Mouse (Mus musculus): ENCODE data around the gene Klf1. TPM values are rescaled to one million over a fixed set of nuclear protein-coding genes. Genes with fewer than 3 reads are reported as not detected.

Klf1 gene
- polyA plus RNA-seq, 1 experiment from 2014 or later = 0.51 TPM

DNA sequence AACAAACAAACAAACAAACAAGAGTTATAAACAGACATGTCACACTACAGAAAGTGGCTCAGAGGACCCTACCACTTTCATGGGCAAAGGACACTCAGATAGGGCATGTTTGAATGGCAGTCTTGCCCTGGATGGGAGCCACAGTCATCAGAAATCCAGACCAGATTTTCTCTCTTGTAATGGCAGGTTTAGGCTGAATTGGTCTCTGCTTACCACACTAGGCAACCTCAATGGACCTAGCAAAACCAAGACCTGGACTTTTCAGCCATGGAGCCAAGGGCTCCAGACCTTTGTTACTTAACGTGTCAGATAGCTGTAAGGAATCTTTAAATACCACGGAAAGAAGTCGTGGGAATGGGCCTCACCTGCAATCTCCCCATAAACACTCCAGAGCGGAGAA lies 42.0 kb downstream of the Klf1 start:
- Histone ChIP-seq H3K9me3 (ENCODE audit: control insufficient read depth, low read length) (no peaks in the 10 kb centered on the region), H3K4me1 (replicated peaks; ENCODE audit: control insufficient read depth, insufficient read depth) (no peaks in the 10 kb centered on the region), H3K36me3 (ENCODE audit: control insufficient read depth, insufficient read depth, low read length) (no peaks in the 10 kb centered on the region), H3K4me2 (replicated peaks; ENCODE audit: low read depth) (no peak overlapping the region), H3K27ac (replicated peaks) (no peak overlapping the region), H3K27me3 (ENCODE audit: control insufficient read depth, insufficient read depth, low read length) (peaks cover 15% of the 10 kb centered on the region; the same call in 1 of the 2 replicates), H3K4me3 (ENCODE audit: low read depth, low read length) (no peak overlapping the region), H3K9ac (ENCODE audit: low read length) (no peak overlapping the region)
- ATAC-seq (ENCODE audit: low FRiP score, low TSS enrichment) (no peak), DNase-seq (ENCODE audit: low spot score) (no peak)
- TF ChIP-seq CTCF (IDR thresholded peaks at IDR 0.05; ENCODE audit: low read depth) (no peak), EP300 (optimal IDR thresholded peaks at IDR 0.05) (no peak)
- WGBS = 24% methylated on average over 4 of the region's 4 CpGs

DNA sequence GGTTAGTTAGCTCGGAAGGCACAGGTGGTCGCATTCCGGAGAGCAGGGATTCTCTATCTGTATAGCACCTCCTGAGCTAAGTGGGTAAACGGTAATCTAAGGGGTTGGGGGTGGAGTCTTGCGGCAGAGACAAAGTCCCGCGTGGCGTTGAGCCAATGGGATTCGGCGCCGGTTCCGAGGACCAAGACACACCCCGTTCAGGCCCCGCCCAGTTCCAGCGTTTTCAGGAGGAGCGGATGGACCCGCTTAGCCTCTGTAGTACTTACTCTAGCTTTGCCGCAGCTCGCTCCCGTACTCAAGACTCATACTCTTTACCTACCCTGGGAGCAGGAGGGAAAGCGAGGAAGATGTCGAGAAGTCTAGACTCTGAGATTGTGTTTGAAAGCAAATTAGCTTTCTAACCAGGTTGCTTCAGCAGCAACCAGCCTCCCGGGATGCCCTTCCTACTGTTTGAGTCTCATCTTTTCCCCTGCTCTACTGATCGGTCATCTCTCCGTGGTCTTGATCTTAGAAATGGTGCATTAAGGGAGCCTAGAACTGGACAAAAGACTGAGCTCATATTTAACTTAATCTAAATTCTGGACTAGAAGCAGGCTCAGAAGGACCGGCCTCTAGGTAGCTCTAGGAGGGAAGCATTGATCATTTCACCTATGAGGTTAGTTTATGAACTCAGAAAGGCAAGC lies 42.9 kb downstream of the Klf1 start:
- no peak overlapping the region; the same call in 1 of the 2 replicates for H3K4me3 ChIP-seq (ENCODE audit: low read depth, low read length)
- H3K4me1 ChIP-seq (replicated peaks; ENCODE audit: control insufficient read depth, insufficient read depth) = no peaks in the 10 kb centered on the region
- ATAC-seq (ENCODE audit: low FRiP score, low TSS enrichment) (no peak), DNase-seq (ENCODE audit: low spot score) (peak; percentile 62)
- no peak overlapping the region for H3K9ac ChIP-seq (ENCODE audit: low read length)
- H3K36me3 ChIP-seq (ENCODE audit: control insufficient read depth, insufficient read depth, low read length) = no peaks in the 10 kb centered on the region
- H3K9me3 ChIP-seq (ENCODE audit: control insufficient read depth, low read length) = no peaks in the 10 kb centered on the region
- H3K27ac ChIP-seq (replicated peaks) = no peak overlapping the region
- H3K27me3 ChIP-seq (ENCODE audit: control insufficient read depth, insufficient read depth, low read length) = peaks cover 15% of the 10 kb centered on the region; the same call in 1 of the 2 replicates
- TF ChIP-seq EP300 (optimal IDR thresholded peaks at IDR 0.05) (no peak), CTCF (IDR thresholded peaks at IDR 0.05; ENCODE audit: low read depth) (no peak)
- no peak overlapping the region for H3K4me2 ChIP-seq (replicated peaks; ENCODE audit: low read depth)
- WGBS = 3% methylated on average over 26 of the region's 26 CpGs

DNA sequence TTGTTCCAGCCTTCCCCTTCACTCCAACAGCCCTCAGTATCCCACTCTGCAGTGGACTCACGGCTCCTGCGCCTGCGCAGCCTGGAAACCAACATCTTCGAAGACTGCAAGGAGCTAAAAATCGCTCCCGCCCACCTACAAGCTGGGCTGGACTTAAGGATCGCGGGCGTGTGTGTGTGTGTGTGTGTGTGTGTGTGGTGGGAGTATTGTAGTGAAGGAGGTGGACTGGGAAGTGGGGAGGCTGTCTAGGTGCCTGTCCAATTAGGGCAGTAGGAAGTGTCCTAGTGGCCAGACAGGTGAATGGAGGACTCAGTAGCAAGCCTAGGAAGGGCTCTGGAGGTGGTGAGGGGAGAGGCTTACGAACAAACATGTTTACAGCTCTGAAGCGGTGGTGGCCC lies 43.5 kb downstream of the Klf1 start:
- ATAC-seq (ENCODE audit: low FRiP score, low TSS enrichment) (peak; percentile 44; the same call in 1 of the 2 replicates), DNase-seq (ENCODE audit: low spot score) (no peak)
- Histone ChIP-seq H3K4me3 (ENCODE audit: low read depth, low read length) (peak overlapping the region; percentile 37; the same call in 1 of the 2 replicates), H3K4me2 (replicated peaks; ENCODE audit: low read depth) (no peak overlapping the region), H3K4me1 (replicated peaks; ENCODE audit: control insufficient read depth, insufficient read depth) (no peaks in the 10 kb centered on the region), H3K27me3 (ENCODE audit: control insufficient read depth, insufficient read depth, low read length) (peaks cover 15% of the 10 kb centered on the region; the same call in 1 of the 2 replicates), H3K27ac (replicated peaks) (no peak overlapping the region), H3K36me3 (ENCODE audit: control insufficient read depth, insufficient read depth, low read length) (no peaks in the 10 kb centered on the region), H3K9ac (ENCODE audit: low read length) (no peak overlapping the region), H3K9me3 (ENCODE audit: control insufficient read depth, low read length) (no peaks in the 10 kb centered on the region)
- 10% methylated on average over 11 of the region's 11 CpGs for WGBS
- TF ChIP-seq EP300 (optimal IDR thresholded peaks at IDR 0.05) (no peak), CTCF (IDR thresholded peaks at IDR 0.05; ENCODE audit: low read depth) (no peak)

DNA sequence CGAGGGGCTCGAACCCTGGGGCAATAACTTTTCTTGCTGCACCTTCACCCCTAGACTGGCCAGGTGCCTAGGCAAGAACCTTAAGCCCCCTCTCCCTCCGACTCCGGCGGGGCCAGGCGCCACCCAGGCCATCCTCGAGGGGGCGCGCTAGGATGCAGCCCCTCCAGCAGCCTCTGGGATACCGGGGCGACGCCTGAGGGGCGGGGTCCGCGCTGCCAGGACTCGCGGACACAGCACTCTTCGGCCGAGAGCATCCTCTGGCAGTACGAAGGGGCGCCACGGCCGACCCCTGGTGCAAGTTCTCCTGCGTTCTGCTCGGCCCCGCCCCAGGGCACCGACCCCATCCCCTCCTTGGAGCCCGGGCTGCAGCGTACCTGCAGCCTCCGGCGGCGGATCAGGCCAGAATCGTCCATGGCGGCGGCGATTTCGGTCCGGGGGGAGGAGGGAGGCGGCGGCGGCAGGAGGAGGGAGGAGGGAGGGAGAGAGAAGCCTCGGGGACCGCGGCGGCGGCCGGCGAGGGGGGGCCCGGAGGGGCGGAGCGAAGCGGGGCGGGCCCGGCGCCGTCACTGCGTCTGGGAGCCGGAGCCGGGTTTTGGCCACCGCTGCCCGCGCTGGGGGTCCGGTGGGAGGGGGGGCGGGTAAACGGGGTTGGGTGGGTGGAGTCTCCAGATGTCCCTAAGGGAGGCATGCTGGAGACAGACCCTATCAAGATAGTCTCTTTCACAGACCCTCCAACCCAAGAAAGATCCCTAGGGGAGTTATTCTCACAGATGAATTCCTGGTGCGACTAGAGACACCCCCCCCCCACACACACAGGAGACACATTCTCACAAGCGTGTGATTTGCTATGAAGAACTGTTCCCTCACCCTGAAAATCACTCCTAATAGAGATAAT lies 44.2 kb downstream of the Klf1 start:
- Histone ChIP-seq H3K9me3 (ENCODE audit: control insufficient read depth, low read length) (no peaks in the 10 kb centered on the region), H3K4me2 (replicated peaks; ENCODE audit: low read depth) (peak overlapping the region; percentile 56), H3K4me3 (ENCODE audit: low read depth, low read length) (peak overlapping the region; percentile 37), H3K27me3 (ENCODE audit: control insufficient read depth, insufficient read depth, low read length) (peaks cover 15% of the 10 kb centered on the region; the same call in 1 of the 2 replicates), H3K27ac (replicated peaks) (no peak overlapping the region), H3K36me3 (ENCODE audit: control insufficient read depth, insufficient read depth, low read length) (no peaks in the 10 kb centered on the region), H3K9ac (ENCODE audit: low read length) (no peak overlapping the region), H3K4me1 (replicated peaks; ENCODE audit: control insufficient read depth, insufficient read depth) (no peaks in the 10 kb centered on the region)
- ATAC-seq (ENCODE audit: low FRiP score, low TSS enrichment) (peak; percentile 35), DNase-seq (ENCODE audit: low spot score) (no peak)
- TF ChIP-seq CTCF (IDR thresholded peaks at IDR 0.05; ENCODE audit: low read depth) = peak; percentile 25; the same call in 1 of the 2 replicates
- TF ChIP-seq EP300 (optimal IDR thresholded peaks at IDR 0.05) = no peak
- under 1% methylated on average over 26 of the region's 67 CpGs for WGBS

DNA sequence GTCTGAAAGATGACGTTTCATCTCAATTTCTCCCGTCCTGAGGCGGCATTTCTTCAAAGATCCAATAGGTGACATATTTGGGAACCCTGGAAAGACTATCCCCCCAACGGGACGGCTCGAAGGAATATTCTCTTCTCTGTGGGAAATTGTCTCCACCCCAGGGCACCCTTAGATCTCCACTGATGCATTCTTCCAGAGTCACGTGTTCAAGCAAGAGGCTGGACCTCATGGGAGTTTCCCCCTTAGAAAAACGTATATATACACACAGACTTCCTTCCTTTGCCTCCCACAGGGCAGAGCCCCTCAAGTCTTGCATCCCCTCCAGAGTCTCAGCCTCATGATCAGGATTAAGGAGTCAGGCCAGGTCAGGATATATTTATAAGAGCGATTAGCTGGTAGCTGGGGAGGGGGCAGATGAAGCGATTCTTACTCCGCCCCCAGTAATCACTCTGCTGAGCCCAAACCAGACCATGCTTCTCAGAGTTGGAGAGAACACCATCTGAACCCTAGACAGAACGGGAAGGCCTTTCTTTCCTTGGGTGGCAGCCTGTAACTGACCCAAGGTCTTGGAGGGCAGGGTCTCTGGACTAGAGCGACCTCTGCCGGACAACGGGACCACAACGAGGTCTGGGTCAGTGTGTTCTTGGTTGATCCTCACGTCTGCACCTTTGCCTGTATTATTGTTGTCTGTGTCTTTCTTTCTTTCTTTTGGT lies 45.0 kb downstream of the Klf1 start, which contains the start of gene Rtbdn:
Gene Rtbdn, plus strand, starts transcription at position 464 of the 713 bp plus-strand sequence.
- DNase-seq (ENCODE audit: low spot score) = no peak
- Histone ChIP-seq H3K9me3 (ENCODE audit: control insufficient read depth, low read length) (no peaks in the 10 kb centered on the region), H3K9ac (ENCODE audit: low read length) (no peak within 1 kb of the TSS), H3K4me3 (ENCODE audit: low read depth, low read length) (peak within 1 kb of the TSS; percentile 37), H3K27ac (replicated peaks) (no peak within 1 kb of the TSS), H3K4me2 (replicated peaks; ENCODE audit: low read depth) (peak within 1 kb of the TSS; percentile 56), H3K27me3 (ENCODE audit: control insufficient read depth, insufficient read depth, low read length) (peaks cover 15% of the 10 kb centered on the region; the same call in 1 of the 2 replicates), H3K4me1 (replicated peaks; ENCODE audit: control insufficient read depth, insufficient read depth) (no peaks in the 10 kb centered on the region), H3K36me3 (ENCODE audit: control insufficient read depth, insufficient read depth, low read length) (no peaks in the 10 kb centered on the region)
- 0 out of 2 replicates have a peak, but pooled peaks have one; percentile 6 for ATAC-seq (ENCODE audit: low FRiP score, low TSS enrichment)
- 10% methylated on average over 17 of the region's 17 CpGs for WGBS
- peak; percentile 51 for TF ChIP-seq CTCF (IDR thresholded peaks at IDR 0.05; ENCODE audit: low read depth)
- TF ChIP-seq EP300 (optimal IDR thresholded peaks at IDR 0.05) = no peak

Data from stomach, postnatal 0 days (tissue).